Mouse (Mus musculus): ENCODE data around the gene Hipk3.

Gene Hipk3

DNA sequence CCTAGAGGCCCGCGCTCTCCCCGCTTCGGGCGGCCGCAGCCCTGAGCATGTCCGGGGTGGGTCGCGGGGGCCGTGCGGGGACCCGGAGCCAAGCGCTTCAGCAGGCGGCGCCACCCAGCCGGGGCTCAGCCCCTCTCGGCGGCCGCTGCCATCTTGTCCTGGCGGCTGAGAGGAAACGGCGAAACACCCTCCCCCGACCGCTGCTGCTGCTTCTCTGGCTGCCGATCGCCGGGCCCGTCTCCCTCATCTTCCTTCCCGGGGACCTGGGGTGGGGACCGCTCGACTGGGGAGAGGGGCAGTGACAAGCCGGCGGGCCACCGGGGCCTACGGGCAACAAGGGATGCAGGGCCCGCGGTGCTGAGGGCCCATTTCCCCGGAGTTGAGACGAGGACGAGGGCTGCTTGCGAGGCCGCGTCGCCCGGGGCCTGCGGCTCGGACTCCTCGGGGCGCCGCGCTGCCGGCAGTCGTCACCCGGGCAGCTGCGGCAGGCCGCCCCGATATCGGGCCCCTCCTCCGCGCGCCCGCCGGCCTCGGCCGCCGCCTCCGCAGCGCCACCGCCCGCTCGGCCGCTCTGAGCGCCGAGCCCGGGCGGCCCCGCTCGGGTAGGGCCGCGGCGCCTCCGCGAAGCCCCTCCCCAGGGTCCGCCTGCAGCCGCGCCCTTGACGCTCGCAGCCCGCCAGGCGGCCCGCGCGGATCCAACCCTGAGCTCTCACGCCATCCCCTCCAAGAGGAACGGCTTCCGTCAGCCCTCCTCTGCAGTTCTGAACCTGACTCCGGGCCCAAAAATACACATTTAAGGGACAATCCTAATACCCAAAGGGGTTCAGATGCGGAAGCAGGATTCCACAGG, at the start of gene Hipk3:
Gene Hipk3 (minus strand): TSS at position 496 of the 850 bp plus-strand sequence.
- DNase-seq (ENCODE audit: low read depth in 2 of 2, low spot score in 2 of 2) = peak; percentile 53 to 63

- DNase-seq (ENCODE audit: low read depth in 2 of 2, low spot score in 2 of 2) = no peak
Measured at GRCm38 (mm10) chr2:104540286-104540685, 46.0 kb upstream of the Hipk3 start.

DNA sequence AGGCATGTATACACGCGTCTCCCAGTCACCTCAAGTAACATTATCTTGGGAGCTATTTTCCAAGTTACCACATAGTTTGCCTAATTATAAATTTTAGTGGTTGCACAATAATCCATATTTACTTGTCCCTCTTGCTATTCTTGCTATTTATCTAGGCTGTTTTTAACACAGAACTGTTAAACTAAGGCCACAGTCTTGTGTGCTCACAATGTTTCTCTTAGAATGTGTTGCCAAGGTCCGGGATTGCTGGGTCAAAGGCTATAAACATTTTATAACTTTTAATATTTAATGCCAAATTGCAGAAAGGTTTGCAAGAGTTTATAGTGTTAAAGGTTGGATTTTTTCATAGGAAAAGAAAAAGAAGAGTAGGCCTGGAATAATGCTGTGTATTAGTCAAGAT, 40.5 kb upstream of the Hipk3 start:
- no peak for DNase-seq (ENCODE audit: low read depth in 2 of 2, low spot score in 2 of 2)

DNA sequence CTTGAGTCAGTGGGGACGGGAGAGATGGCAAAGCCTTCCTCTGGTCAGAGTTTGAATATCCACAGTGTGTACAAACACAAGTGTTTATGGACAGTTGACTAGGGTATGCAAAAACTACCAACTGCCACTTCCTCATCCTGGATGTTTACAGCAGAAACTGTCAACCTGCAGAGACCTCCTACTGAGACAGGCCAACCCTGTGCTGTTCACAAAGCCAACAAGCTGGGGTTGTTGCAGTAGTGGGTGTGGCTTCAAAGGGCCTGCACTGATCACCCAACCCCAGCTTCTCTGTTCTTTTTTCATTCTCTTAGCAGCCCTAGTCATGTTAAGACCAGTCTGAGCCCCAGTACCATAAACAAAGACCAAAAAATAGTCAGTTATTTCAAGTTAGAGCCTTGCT, 38.3 kb upstream of the Hipk3 start:
- DNase-seq (ENCODE audit: low read depth in 2 of 2, low spot score in 2 of 2) = no peak

- DNase-seq (ENCODE audit: low read depth in 2 of 2, low spot score in 2 of 2) = no peak
Measured at GRCm38 (mm10) chr2:104526559-104526958, 32.3 kb upstream of the Hipk3 start.

- DNase-seq (ENCODE audit: low read depth in 2 of 2, low spot score in 2 of 2) = no peak
Measured at GRCm38 (mm10) chr2:104525506-104525905, 31.3 kb upstream of the Hipk3 start.

DNA sequence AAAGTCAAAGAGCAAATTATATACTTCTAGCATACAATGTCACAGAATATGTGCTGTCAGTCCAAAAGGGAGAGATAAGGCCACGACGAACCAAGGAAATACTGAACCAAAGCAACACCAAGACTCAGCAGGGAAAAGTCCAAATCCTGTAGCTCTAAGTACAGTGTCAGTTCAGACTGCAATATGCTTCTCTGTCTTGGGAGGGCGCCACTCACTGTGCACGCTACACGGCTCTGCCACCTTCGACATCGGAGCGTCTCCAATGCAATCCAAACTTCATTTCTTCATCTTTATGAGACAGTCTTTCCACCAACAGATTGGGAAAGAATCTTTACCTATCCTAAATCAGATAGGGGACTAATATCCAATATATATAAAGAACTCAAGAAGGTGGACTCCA, 17.4 kb upstream of the Hipk3 start:
- no peak for DNase-seq (ENCODE audit: low read depth in 2 of 2, low spot score in 2 of 2)

DNA sequence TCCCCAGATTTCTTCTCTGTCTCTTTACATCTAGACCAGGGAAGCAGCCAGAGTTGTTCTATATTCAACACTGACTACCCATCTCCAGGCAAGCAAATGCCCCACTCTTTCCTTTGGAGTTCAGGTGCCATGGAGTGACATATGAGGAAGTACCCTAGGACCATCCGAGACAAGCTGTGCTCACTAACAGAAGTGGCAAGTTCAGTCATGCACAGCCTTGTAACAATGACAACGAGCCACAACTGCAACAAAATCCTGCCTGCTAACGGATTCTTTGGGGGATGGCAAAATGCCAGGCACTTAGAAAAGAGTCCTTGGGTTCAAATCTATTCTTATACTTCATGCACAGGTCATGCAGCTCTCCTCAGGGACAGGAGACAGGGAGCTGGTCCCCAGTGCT, 8.1 kb upstream of the Hipk3 start:
- DNase-seq (ENCODE audit: low read depth in 2 of 2, low spot score in 2 of 2) = no peak

DNA sequence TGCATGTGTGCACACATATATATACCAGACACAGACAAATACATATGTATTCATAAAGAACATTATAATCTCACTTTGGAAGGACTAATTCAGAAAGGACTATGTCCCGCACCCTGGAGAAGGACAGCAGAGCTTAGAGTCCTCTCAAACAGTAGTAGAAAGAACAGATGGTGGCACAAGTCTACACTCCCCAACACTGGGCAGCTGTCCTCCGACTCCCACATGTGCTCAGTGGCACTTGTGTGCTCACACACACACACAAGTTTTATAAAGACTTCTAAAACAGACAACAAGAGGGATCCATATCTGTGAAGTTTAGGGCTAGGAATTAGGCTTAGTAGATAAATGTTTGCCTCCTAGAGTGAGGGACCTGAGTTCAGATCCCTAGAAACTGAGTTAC, 6.8 kb upstream of the Hipk3 start:
- no peak for DNase-seq (ENCODE audit: low read depth in 2 of 2, low spot score in 2 of 2)

- DNase-seq (ENCODE audit: low read depth in 2 of 2, low spot score in 2 of 2) = no peak
Measured at GRCm38 (mm10) chr2:104497771-104498170, 3.5 kb upstream of the Hipk3 start.

- DNase-seq (ENCODE audit: low read depth in 2 of 2, low spot score in 2 of 2) = no peak
Measured at GRCm38 (mm10) chr2:104497231-104497630, 3.0 kb upstream of the Hipk3 start.

- DNase-seq (ENCODE audit: low read depth in 2 of 2, low spot score in 2 of 2) = no peak
Measured at GRCm38 (mm10) chr2:104496206-104496605, 2.0 kb upstream of the Hipk3 start.

DNA sequence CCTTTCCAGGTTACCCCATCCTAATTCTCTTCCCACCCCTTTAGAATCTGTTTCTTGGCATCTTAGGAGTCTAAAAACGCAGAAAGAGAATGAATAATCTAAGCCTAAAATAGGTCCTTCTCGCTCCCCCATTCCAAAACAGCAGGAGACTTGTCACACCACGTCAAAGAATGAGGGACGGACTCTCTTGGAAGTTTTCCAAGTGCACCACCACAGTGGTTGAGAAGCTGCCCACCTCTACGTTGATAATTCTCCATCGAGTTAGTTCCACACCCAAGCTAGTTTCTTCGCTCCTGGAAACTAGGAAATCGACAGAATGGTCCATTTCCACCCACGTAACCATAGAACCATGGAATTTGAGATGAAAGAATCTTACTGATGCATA, 547 bp upstream of the Hipk3 start:
- DNase-seq (ENCODE audit: low read depth in 2 of 2, low spot score in 2 of 2) = no peak

DNA sequence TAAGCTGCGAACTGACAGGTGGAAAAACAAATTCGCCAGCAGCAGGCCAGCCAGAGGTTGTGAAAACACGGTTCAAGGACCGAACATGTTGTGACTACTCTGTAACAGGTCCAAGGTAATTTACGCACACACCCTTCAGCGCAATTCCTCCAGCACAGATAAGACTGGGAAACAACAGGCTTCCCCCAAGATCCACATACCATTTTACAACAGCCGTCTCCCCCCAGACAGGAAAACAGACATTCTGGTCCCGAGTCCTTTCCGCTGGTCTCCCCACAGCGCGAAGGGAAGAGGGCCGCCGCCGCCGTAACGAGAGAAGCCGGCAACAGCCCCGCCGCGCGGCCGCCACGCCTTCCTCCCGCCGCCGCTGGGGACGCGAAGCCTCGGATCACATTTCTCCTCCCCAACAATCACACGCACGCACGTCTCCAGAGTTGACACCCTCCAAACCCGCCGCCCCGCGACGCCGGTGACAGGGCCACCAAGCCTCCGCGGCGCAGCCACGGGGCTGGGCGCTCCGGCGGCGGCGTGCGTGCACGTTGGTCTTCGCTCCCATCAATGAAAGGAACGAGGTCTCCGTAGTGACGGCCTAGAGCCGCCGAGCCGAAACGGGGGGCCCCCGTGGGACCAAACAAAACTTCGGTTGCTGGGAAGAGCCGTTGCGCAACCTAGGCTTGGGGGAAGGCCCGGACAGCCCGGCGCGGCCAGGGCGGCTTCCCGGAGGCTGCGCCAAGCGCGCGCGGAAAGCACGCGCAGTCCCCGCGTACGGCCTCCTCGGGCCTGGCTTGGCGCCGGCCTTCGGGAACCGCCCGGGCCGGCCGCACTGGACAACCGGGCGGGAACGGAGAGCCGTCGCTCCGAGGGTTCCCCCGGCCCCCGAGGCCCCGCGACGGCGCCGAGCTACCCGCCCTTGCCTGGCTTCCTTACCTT, 960 bp downstream of the Hipk3 start:
- peak; percentile 70 to 73 for DNase-seq (ENCODE audit: low read depth in 2 of 2, low spot score in 2 of 2)

GRCm38 (mm10) chr2:104491221-104491795, 2.9 kb downstream of the Hipk3 start:
- no peak for DNase-seq (ENCODE audit: low read depth in 2 of 2, low spot score in 2 of 2)

DNA sequence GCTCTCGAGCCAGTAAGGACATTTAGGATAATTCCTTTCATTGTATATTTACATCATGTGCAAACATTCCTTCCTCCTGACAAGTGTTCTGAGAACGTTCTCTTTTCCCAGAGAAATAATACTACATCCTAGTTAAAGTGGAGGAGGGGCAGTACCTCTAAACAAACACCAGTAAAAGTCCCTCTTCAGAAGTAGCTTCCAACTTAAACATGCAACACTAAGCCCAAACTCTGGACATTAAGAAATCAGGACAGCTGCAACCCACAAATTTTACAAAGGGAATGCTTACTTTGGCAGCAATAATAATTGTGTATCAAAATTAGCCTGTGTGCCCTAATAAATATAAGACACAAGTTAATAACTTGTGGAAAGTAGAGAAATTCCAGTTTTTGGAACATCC, 3.5 kb downstream of the Hipk3 start:
- DNase-seq (ENCODE audit: low read depth in 2 of 2, low spot score in 2 of 2) = no peak

DNA sequence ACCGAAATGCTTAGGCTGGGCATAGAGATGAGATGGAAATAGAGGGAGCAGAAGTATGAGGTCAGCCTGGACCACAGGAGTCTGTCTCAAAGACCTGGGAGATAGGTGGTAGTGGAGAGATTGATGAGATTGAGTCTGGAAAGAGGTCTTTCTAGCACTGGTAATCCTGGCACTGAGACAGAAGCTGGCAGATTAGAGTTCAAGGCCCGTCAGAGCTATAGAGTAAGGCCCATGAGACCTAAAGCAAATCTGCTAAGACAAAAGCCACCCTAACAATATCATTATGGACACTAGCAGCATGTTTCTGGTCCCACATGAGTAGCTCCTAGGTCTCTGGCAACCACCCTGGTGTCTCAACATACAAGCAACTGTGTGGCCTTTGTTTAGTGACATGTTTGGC, 4.4 kb downstream of the Hipk3 start:
- no peak for DNase-seq (ENCODE audit: low read depth in 2 of 2, low spot score in 2 of 2)

DNA sequence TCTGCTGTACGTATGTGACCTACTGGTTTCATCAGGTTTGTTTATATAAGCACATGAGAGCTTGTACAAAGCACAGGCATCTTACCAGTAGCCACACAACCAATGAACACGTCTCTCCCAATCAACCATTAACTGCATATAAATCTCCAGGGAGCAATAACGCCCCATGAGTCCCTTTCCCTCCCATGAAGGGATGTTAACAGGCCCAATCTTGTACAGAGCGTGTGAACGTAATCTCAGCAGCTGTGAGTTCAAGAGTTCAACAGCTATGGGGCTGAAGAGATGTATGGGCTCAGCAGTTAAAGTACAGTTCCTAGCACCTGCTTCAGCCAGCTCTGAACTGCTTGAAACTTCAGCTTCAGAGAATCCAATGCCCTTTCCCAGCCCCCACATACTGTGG, 9.8 kb downstream of the Hipk3 start:
- no peak for DNase-seq (ENCODE audit: low read depth in 2 of 2, low spot score in 2 of 2)

DNA sequence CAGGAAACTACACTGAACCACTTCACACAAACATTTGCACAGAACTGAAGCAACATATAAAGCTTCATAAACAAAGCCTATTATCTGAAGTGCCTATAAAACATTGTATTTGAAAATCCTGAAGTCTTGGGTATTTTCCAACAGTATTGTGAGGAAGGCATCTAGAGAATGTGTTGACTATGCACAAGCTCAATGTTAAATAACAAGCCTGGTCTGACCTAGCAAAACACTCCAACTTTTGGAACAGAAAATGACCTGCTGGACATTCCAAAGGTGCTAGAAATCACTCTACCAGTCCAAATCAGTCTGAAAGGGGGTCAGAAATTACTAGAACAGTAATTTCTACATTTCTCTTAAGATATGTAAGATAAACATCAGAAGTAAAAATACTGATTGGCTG, 12.1 kb downstream of the Hipk3 start:
- DNase-seq (ENCODE audit: low read depth in 2 of 2, low spot score in 2 of 2) = no peak

DNA sequence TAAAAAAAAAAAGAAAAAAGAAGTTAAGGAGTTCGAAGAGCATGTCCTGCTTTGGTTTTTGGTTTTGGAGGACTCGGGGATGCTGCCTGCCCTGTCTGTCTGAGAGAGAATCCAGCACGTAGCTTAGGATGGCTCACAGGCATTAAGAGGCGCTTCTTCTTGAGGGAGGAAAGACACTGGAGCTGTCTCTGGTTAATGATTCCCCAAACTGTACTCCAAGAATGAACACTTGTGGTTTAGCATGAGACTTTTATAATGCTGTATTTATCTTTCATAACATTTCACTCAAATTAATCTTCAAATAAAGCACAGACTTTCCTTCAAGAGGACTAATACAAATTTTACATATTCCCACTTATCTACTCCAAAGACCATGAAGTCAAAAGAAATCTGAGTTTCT, 15.2 kb downstream of the Hipk3 start:
- DNase-seq (ENCODE audit: low read depth in 2 of 2, low spot score in 2 of 2) = no peak

DNA sequence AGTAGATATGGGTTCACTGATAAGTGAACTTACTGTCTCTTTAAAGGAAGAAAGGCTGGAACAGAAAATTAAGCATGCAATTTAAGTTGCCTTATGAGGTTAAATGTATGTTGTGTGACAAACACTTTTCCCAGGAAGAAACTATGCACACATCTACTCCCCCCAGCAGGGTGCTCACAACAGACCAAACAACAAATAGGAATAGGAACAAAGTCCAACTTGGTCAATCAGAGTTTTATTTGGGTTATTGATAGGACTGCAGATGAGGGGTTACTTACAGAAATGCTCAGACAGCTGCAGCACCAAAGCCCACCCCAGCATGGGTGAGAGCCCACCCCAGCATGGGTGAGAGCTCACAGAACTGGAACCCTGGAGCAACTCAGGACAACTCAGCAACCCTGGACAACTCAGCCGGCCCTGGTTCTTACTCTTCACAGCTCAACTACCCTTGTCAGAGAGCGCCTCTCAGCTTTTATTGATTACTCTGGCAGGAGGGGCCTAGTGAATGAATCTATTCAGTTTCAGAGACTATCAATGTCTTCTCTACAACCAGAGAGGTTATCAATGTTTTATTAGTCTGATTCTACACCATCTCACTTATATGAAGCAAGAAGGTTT, 16.7 kb downstream of the Hipk3 start:
- no peak for DNase-seq (ENCODE audit: low read depth in 2 of 2, low spot score in 2 of 2)

Data from CD8-positive naive resting alpha-beta T cell, adult 2 months (primary cell).